Mouse (Mus musculus) inflammation-experienced regulatory T-cells (primary cell): ENCODE measurements around the gene Dynlrb2. TPM values are rescaled to one million over a fixed set of nuclear protein-coding genes. Genes with fewer than 3 reads are reported as not detected.

Experiments
- polyA plus RNA-seq, 2 experiments: library from polyadenylated mRNA; unstranded; fragments of 100-300 nt; shearing (Covaris generic); gene quantifications; one replicate each; pipeline ENCODE4 v1.2.1; 2017

Dynlrb2 gene
- not detected for polyA plus RNA-seq

DNA sequence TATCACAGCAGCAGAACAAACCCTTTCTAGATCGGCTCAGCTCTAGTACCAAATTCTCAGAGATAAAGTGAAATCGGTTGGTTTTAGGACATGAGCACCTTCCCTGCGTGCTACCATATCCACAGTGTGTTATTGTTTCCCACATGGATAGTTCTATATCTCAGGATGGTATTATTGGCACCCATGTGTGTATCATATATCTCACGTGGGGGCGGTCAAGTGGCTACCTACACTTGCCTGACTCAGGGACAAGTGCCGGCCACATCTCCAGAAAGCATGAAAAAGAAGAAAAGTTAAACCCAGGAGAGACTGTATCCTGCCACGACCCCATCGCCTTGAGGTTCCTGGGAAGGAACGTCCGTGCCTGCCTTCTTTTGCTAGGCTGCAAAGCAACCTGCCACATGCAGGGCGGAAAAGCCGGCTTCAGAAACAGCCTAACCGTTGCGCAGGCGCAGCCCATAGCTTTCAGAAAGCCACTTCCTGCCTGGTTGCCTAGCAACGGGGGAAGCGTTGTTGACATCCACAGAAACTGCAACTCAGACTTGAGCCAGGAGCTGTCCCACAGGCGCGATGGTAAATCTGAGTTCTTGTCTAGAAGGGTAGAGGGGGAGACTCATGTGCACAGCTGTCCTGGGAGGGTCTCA, at the start of gene Dynlrb2:
TSS of gene Dynlrb2 (plus strand) at position 498 of the 644 bp plus-strand sequence.

Other genes starting within 250 kb of the Dynlrb2 start
- 10 to 100 TPM; 15.9 to 26.5 TPM for gene Cdyl2, start 228.0 kb downstream of the Dynlrb2 start, polyA plus RNA-seq